Mouse (Mus musculus) urinary bladder, postnatal 10 days (tissue): ENCODE data around the gene Fgf3.
"Not testable (repeated sequence)": the region's sequence is repeated elsewhere in the genome, so short reads cannot be mapped to it uniquely, and the experiment has no call there.

Experiments
- DNase-seq: peaks from one replicate; pipeline ENCODE4 v3.0.0; 2022; ENCODE audit warnings: low spot score

The Fgf3 gene

DNA sequence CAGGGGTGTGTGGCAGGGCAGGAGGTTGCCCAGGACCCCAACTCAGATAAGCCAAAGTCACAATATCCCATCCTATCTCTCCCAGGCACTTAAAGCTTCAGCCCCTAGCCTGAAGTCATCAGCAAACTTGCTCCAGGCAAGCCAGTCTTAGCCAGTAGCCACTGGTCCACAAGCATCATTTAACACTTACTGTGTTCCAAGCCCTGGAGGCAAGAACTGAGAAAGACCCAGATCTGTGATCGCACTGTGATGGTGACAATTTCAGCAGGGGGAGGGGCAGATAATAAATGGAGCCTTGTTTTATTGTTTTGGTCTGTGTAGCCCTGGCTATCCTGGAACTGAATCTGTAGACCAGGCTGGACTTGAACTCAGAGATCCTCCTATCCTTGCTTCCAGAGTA lies 20.8 kb downstream of the Fgf3 start:
- DNase-seq, result no peak

DNA sequence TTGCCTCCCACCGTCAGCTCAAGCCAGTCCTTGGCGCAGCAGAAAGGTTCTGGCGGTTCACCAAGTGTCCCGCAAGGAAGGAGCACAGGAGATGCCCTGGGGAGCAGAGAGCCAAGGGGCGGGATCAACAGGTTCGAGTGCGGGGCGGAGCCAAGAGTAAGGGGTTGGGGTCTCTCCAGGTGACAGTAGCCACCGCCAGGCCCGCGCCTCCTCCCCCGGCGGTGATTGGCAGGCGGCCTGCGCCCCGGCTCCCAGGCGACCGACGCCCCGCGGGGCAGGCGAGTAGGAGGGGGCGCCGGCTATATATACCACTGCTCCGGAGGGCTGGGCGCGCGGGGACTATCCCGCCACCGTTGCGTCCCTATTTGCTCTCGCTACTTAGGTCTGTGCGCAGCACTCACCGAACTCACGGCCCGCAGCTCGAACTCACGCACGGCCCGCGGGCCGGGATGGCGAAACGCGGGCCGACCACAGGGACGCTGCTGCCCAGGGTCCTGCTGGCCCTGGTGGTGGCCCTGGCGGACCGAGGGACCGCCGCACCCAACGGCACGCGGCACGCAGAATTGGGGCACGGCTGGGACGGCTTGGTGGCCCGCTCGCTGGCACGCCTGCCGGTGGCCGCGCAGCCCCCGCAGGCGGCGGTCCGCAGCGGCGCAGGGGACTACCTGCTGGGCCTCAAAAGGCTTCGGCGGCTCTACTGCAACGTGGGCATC lies 23.3 kb downstream of the Fgf3 start:
- DNase-seq, result no peak

- no peak for DNase-seq
Measured at GRCm38 (mm10) chr7:144861769-144862070, 23.8 kb downstream of the Fgf3 start.

DNA sequence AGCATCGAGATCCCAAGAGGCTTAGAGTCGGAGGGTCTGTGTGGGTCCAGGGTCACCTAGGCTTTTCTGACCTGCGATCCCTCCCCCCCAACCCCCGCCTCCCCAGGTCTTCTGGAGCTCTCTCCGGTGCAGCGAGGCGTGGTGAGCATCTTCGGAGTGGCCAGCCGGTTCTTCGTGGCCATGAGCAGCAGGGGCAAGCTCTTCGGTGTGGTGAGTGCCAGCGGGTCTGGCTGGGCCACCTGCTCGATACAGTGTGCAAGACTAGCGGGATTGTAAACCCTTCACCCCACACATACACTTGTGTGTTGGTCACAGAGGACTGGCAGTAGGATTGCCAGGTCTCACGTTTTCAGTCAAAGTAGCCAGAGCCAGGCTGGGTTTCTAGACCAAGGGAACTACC lies 24.2 kb downstream of the Fgf3 start:
- no peak for DNase-seq

- no peak for DNase-seq
Measured at GRCm38 (mm10) chr7:144862712-144863111, 24.8 kb downstream of the Fgf3 start.

- DNase-seq, result no peak
Measured at GRCm38 (mm10) chr7:144863196-144863595, 25.3 kb downstream of the Fgf3 start.

- no peak for DNase-seq
Measured at GRCm38 (mm10) chr7:144864160-144864670, 26.3 kb downstream of the Fgf3 start.

GRCm38 (mm10) chr7:144867161-144867560 lies 29.3 kb downstream of the Fgf3 start:
- no peak for DNase-seq

DNA sequence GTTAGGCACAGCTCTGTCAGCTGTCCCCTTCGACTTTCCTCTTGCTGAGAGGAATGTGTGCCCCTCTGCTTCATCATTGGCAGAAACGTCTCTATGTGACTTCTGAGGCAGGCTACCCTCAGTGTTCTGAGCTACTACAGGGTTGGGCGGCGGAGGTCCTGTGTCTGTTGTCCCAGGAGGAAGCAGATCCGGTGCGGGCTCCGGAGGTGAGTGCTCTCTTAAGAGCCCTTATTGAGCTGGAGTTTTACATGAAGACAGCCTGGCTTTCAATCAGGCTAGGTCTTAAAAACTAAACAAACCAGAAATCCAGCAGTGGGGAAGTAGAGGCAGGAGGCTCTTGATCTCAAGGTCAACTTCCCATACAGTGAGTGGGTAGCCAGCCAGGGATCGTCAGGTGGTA lies 29.7 kb downstream of the Fgf3 start:
- DNase-seq, result no peak

GRCm38 (mm10) chr7:144872420-144872819 lies 34.5 kb downstream of the Fgf3 start:
- DNase-seq, result no peak

- DNase-seq, result no peak
Measured at GRCm38 (mm10) chr7:144873160-144873559, 35.3 kb downstream of the Fgf3 start.

- no peak for DNase-seq
Measured at GRCm38 (mm10) chr7:144874226-144874625, 36.3 kb downstream of the Fgf3 start.

- no peak for DNase-seq
Measured at GRCm38 (mm10) chr7:144878401-144878800, 40.5 kb downstream of the Fgf3 start.

DNA sequence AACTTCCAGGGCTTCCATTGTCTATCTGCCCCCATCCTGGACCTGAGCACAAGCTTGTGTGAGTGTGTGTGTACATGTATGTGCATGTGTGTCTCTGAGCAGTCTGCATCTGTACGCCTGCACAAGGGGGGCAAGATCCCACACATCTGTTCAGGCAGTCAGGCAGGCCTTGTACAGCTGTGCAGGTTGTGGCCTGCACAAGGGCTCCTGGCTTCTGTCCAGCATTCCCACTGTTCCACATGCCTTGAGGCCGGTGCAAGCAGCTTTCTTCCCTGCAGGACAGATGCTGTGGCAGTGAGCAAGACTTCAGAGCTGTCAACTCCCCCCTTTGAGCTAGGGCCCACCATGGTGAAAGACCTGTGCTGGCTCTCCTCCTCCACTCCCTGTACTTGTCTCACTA lies 45.2 kb downstream of the Fgf3 start:
- DNase-seq, result no peak

- no peak for DNase-seq
Measured at GRCm38 (mm10) chr7:144887672-144888071, 49.8 kb downstream of the Fgf3 start.

GRCm38 (mm10) chr7:144888564-144889299 lies 50.8 kb downstream of the Fgf3 start:
- no peak for DNase-seq

DNA sequence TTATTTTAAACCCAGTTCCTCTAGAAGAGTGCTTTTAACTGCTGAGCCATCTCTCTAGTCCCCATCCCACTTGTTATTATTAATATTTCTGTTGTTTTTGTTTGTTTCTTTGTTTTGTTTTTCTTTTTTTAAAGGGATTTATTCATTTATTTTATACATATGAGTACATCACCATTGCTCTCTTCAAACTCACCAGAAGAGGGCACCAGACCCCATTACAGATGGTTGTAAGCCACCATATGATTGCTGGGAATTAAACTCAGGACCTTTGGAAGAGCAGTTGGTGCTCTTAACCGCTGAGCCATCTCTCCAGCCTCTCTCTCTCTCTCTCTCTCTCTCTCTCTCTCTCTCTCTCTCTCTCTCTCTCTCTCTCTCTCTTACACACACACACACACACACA lies 52.8 kb downstream of the Fgf3 start:
- DNase-seq, result not testable (repeated sequence)

GRCm38 (mm10) chr7:144891863-144892262 lies 54.0 kb downstream of the Fgf3 start:
- no peak for DNase-seq

DNA sequence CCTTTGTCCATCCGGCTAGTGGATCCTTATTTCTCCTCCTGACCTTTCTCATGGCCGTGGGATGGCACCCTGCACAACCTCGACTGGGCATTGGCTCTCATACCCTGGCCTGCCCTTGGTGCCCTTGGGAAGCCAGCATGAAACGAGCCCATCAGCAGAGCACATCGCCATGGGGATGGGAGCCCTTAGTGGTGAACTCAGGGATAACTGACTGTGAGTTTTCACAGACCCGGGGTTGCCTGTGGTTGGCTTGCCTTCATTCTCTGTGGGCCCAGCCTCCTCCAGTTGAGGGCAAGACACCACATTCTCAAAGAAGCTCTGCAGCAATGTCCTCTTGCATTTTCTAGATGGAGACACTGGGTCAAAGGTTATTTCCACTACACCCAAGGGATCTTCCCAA lies 54.4 kb downstream of the Fgf3 start:
- DNase-seq, result no peak
